ENCODE assay signal across 13 mouse cellular contexts in the genomic region with DNA sequence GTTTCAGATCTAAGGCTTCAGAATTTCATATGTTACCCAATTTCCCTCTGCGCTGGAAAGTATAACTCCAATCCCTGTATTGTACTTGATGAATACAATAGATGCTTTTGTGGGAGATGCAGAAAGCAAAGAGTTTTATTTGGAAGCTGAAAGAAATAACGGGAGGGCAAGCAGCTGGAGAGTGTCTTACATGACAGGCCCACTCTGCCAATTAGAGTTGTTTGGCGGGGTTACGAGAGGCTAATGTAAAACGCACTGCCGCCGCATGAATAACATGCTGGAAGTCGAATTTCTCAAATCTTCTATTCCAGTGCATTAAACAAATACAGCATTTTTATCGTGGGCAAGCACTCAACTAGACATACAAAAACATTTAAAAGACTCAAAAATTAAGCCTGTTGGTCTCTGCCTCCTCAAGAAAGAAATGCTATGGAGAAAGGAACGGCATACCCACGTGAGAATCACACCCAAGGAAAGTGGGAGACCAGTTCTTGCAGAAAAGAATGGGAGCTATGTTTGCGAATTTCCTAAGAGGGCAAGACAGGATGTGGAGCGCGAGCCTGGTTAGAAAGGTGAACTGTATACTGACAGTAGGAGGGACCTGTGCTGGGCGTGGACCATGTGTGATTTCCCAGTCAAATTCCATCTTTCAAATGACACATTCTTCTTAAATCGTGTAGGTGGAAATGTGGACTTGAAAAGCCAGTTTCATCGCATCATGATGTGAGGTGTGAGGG. TPM values are rescaled to one million over a fixed set of nuclear protein-coding genes. Genes with fewer than 3 reads are reported as not detected.
DNase-seq lines count a peak whose midpoint lies in the region; ATAC-seq lines count a peak whose summit lies in the region.
"Had no signal": no experiment of that assay in that cellular context is flagged by ENCODE, and none has a peak within 500 bp of the region (broad histone marks: within the 10 kb centered on the region; RNA-seq: fewer than 3 reads in every experiment).

No protein-coding gene starts in this region.

- H3K27ac ChIP-seq in kidney, embryonic 15.5 days: peak overlapping the region; percentile 60; the same call in 1 of the 2 replicates
- H3K27ac ChIP-seq in embryonic facial prominence, embryonic 11.5 days (replicated peaks; ENCODE audit: low read depth, low read length): no peak overlapping the region
- H3K27ac ChIP-seq in forebrain, embryonic 14.5 days (ENCODE audit: low read depth, low read length): 0 out of 2 replicates have a peak overlapping the region, but pooled peaks have one; percentile 27
- peak overlapping the region; percentile 67 for H3K27ac ChIP-seq in limb, embryonic 12.5 days
- H3K27ac ChIP-seq: hindbrain, embryonic 12.5 days; left cerebral cortex, adult 2 months; macrophage; neural tube, embryonic 12.5 days had no signal

- H3K4me1 ChIP-seq in kidney, embryonic 15.5 days: peaks cover 5% of the 10 kb centered on the region; the same call in 1 of the 2 replicates
- H3K4me1 ChIP-seq in embryonic facial prominence, embryonic 11.5 days (ENCODE audit: control insufficient read depth, insufficient read depth, low read length): no peaks in the 10 kb centered on the region
- H3K4me1 ChIP-seq in forebrain, embryonic 14.5 days (ENCODE audit: control insufficient read depth, insufficient read depth, low read length): 0 out of 2 replicates have a peak, but pooled peaks cover 3% of the 10 kb centered on the region
- peaks cover 6% of the 10 kb centered on the region; the same call in 1 of the 2 replicates for H3K4me1 ChIP-seq in limb, embryonic 12.5 days (replicated peaks)
- H3K4me1 ChIP-seq: hindbrain, embryonic 12.5 days; neural tube, embryonic 12.5 days had no signal

- no peak for DNase-seq in kidney, adult 11 months
- peak; percentile 39 for DNase-seq in embryonic facial prominence, embryonic 11.5 days (ENCODE audit: low spot score)
- peak; percentile 72 for DNase-seq in forebrain, embryonic 14.5 days (ENCODE audit: low spot score)
- no peak for DNase-seq in right cerebral cortex, postnatal 10 days (ENCODE audit: low spot score in 2 of 2)
- no peak for DNase-seq in cerebellum, postnatal 25 days
- DNase-seq: cerebellum, adult 9-11 months; thymus, postnatal 25 days had no signal

- no peaks in the 10 kb centered on the region for H3K27me3 ChIP-seq in kidney, embryonic 15.5 days
- no peaks in the 10 kb centered on the region for H3K27me3 ChIP-seq in embryonic facial prominence, embryonic 11.5 days (ENCODE audit: control insufficient read depth, insufficient read depth, low read length)
- no peaks in the 10 kb centered on the region for H3K27me3 ChIP-seq in forebrain, embryonic 14.5 days (replicated peaks; ENCODE audit: control insufficient read depth, insufficient read depth, low read length)
- no peaks in the 10 kb centered on the region for H3K27me3 ChIP-seq in limb, embryonic 12.5 days
- H3K27me3 ChIP-seq: hindbrain, embryonic 12.5 days; neural tube, embryonic 12.5 days had no signal

- 51% methylated on average over 17 of the region's 17 CpGs for WGBS in kidney, embryonic 15.5 days
- 67% methylated on average over 17 of the region's 17 CpGs for WGBS in embryonic facial prominence, embryonic 11.5 days
- 36% methylated on average over 17 of the region's 17 CpGs for WGBS in forebrain, embryonic 14.5 days
- WGBS in limb, embryonic 12.5 days: 67% methylated on average over 17 of the region's 17 CpGs

- H3K9ac ChIP-seq in kidney, embryonic 15.5 days: no peak overlapping the region
- no peak overlapping the region for H3K9ac ChIP-seq in embryonic facial prominence, embryonic 11.5 days (replicated peaks; ENCODE audit: low read length)
- no peak overlapping the region for H3K9ac ChIP-seq in forebrain, embryonic 14.5 days (ENCODE audit: low read length)
- H3K9ac ChIP-seq in limb, embryonic 12.5 days (replicated peaks): no peak overlapping the region
- H3K9ac ChIP-seq: hindbrain, embryonic 12.5 days; neural tube, embryonic 12.5 days had no signal

- no peak overlapping the region for H3K4me3 ChIP-seq in kidney, embryonic 15.5 days (replicated peaks)
- H3K4me3 ChIP-seq in embryonic facial prominence, embryonic 11.5 days (ENCODE audit: low read depth, low read length): no peak overlapping the region
- H3K4me3 ChIP-seq in forebrain, embryonic 14.5 days (ENCODE audit: low read depth, low read length): no peak overlapping the region
- no peak overlapping the region for H3K4me3 ChIP-seq in limb, embryonic 12.5 days (replicated peaks)
- H3K4me3 ChIP-seq: hindbrain, embryonic 12.5 days; left cerebral cortex, adult 2 months; neural tube, embryonic 12.5 days had no signal

- no peak overlapping the region for H3K4me2 ChIP-seq in kidney, embryonic 15.5 days
- H3K4me2 ChIP-seq in embryonic facial prominence, embryonic 11.5 days (ENCODE audit: low read depth, low read length): no peak overlapping the region
- peak overlapping the region; percentile 28; the same call in 1 of the 2 replicates for H3K4me2 ChIP-seq in forebrain, embryonic 14.5 days (ENCODE audit: low read length)
- H3K4me2 ChIP-seq in limb, embryonic 12.5 days: no peak overlapping the region
- H3K4me2 ChIP-seq: hindbrain, embryonic 12.5 days; neural tube, embryonic 12.5 days had no signal

- peak; percentile 43; the same call in 1 of the 2 replicates for ATAC-seq in kidney, embryonic 15.5 days (replicated peaks; ENCODE audit: low FRiP score)
- peak; percentile 56; the same call in 1 of the 2 replicates for ATAC-seq in embryonic facial prominence, embryonic 11.5 days (replicated peaks; ENCODE audit: insufficient number of reproducible peaks, low FRiP score, low TSS enrichment, low read depth)
- peak; percentile 88 for ATAC-seq in forebrain, embryonic 14.5 days
- ATAC-seq in limb, embryonic 12.5 days (ENCODE audit: insufficient number of reproducible peaks, insufficient read depth, low FRiP score, low TSS enrichment, low read depth): no peak

- no peaks in the 10 kb centered on the region for H3K9me3 ChIP-seq in kidney, embryonic 15.5 days (replicated peaks)
- H3K9me3 ChIP-seq in embryonic facial prominence, embryonic 11.5 days (replicated peaks; ENCODE audit: control insufficient read depth, low read length): no peaks in the 10 kb centered on the region
- H3K9me3 ChIP-seq in forebrain, embryonic 14.5 days (replicated peaks; ENCODE audit: control insufficient read depth, low read length): no peaks in the 10 kb centered on the region
- H3K9me3 ChIP-seq in limb, embryonic 12.5 days: no peaks in the 10 kb centered on the region
- H3K9me3 ChIP-seq: hindbrain, embryonic 12.5 days; neural tube, embryonic 12.5 days had no signal

- no peaks in the 10 kb centered on the region for H3K36me3 ChIP-seq in kidney, embryonic 15.5 days
- H3K36me3 ChIP-seq in embryonic facial prominence, embryonic 11.5 days (replicated peaks; ENCODE audit: control insufficient read depth, insufficient read depth, low read depth, low read length): no peaks in the 10 kb centered on the region
- H3K36me3 ChIP-seq in forebrain, embryonic 14.5 days (ENCODE audit: control insufficient read depth, insufficient read depth, low read length): no peaks in the 10 kb centered on the region
- H3K36me3 ChIP-seq in limb, embryonic 12.5 days: no peaks in the 10 kb centered on the region
- H3K36me3 ChIP-seq: hindbrain, embryonic 12.5 days; neural tube, embryonic 12.5 days had no signal

RNA-seq across cellular contexts. Expression of a gene that starts 26.7 kb away (rescaled TPM):
- polyA plus RNA-seq in kidney, embryonic 15.5 days (2015; fragmentation: Nextera tagmentation; extraction: Ambion mirVana): 1.9 TPM in 2 replicates
- polyA plus RNA-seq in embryonic facial prominence, embryonic 11.5 days (2014; fragmentation: Nextera tagmentation; extraction: Ambion mirVana): 1.4 and 1.9 TPM in 2 replicates
- 0.53 and 0.62 TPM in 2 replicates for polyA plus RNA-seq in forebrain, embryonic 14.5 days (2014; fragmentation: Nextera tagmentation; extraction: Ambion mirVana)
- 4.0 and 4.1 TPM in 2 replicates for polyA plus RNA-seq in limb, embryonic 12.5 days (2016; fragmentation: Nextera tagmentation; extraction: Ambion mirVana)

Comparison
In these comparisons a context has a peak if more than half of its experiments do, and no peak if none do; other contexts are left out.
1. DNase-seq: peak in embryonic facial prominence, embryonic 11.5 days (single experiment) and forebrain, embryonic 14.5 days (single experiment); none in kidney, adult 11 months (single experiment), right cerebral cortex, postnatal 10 days (0 of 2) and cerebellum, postnatal 25 days (0 of 2).